Mouse (Mus musculus) ES-Bruce4 (cell line): Measurements from ENCODE around the gene Zfp964. TPM values are rescaled to one million over a fixed set of nuclear protein-coding genes. Genes with fewer than 3 reads are reported as not detected.
"Not testable (repeated sequence)": the region's sequence is repeated elsewhere in the genome, so short reads cannot be mapped to it uniquely, and the experiment has no call there.

Source experiments
- H3K27ac ChIP-seq: 2 replicates; pipeline ENCODE4 v1.5.1; 2012; ENCODE audit warnings: low read length, inconsistent platforms; ENCODE audit not compliant: insufficient read depth
- H3K27me3 ChIP-seq: 2 replicates; pipeline ENCODE4 v1.6.1; 2012; ENCODE audit warnings: mild to moderate bottlenecking, low read length, inconsistent platforms; ENCODE audit not compliant: control insufficient read depth, poor library complexity, insufficient read depth, severe bottlenecking
- H3K36me3 ChIP-seq: 2 replicates; pipeline ENCODE4 v1.6.1; 2012; ENCODE audit warnings: inconsistent platforms, mild to moderate bottlenecking, low read length, moderate library complexity; ENCODE audit not compliant: control insufficient read depth, poor library complexity, insufficient read depth, severe bottlenecking
- H3K4me1 ChIP-seq: one replicate; pipeline ENCODE4 v1.8.1; 2011; ENCODE audit warnings: low read length; ENCODE audit not compliant: control insufficient read depth, insufficient read depth
- H3K4me3 ChIP-seq: 2 replicates; pipeline ENCODE4 v1.5.1; 2011; ENCODE audit warnings: low read depth, mild to moderate bottlenecking, low read length
- H3K9ac ChIP-seq: 2 replicates; pipeline ENCODE4 v1.6.1; 2012; ENCODE audit warnings: low read depth, mild to moderate bottlenecking, inconsistent platforms; ENCODE audit not compliant: poor library complexity, severe bottlenecking
- H3K9me3 ChIP-seq: replicated peaks from 2 replicates; pipeline ENCODE4 v1.6.1; 2012; ENCODE audit warnings: mild to moderate bottlenecking, low read length, inconsistent platforms; ENCODE audit not compliant: control insufficient read depth, poor library complexity, insufficient read depth, severe bottlenecking
- CTCF ChIP-seq: IDR thresholded peaks from one replicate; pipeline ENCODE4 v1.8.1; 2011; ENCODE audit warnings: low read depth, low read length
- EP300 ChIP-seq: IDR thresholded peaks from 2 replicates; pipeline ENCODE4 v1.6.1; 2011; ENCODE audit warnings: low read depth, low read length; ENCODE audit not compliant: insufficient read depth
- POLR2A ChIP-seq: IDR thresholded peaks from one replicate; pipeline ENCODE4 v1.8.1; 2011; ENCODE audit warnings: low read length; ENCODE audit not compliant: insufficient read depth
- polyA plus RNA-seq: library from polyadenylated mRNA; stranded (reverse); fragments of >200 nt; gene quantifications from 2 replicates; pipeline ENCODE4 v1.2.4, GENCODE M21; 2011; ENCODE audit warnings: low read depth; ENCODE audit not compliant: missing spikeins, insufficient read depth, insufficient read length

Gene Zfp964
- polyA plus RNA-seq, 1 experiment: 2.4 TPM

DNA sequence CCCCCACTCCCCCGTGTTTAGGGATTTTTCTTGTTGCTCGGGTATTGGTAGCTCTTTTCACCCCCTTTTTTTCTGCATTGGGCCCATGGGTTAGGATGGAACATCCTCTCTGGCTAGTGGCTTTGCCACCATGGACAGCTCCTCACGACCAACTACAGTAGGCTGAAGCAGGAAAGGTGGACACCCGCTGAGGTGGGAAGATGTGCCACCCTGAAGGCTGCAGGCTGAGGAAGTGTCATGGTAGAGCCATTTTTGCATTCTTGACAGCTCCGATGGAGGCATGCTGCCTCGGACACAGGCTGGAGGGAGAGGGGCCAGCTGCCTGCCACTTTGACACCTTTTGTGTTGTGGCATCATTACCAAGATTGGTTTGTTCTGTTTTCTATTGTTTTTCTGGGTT, 47.5 kb downstream of the Zfp964 start:
- Histone ChIP-seq H3K36me3 (peaks cover 26% of the 10 kb centered on the region), H3K9me3 (peaks cover under 1% of the 10 kb centered on the region; the same call in 1 of the 2 replicates), H3K9ac (no peak overlapping the region), H3K27me3 (no peaks in the 10 kb centered on the region), H3K4me3 (no peak overlapping the region), H3K27ac (no peak overlapping the region), H3K4me1 (no peaks in the 10 kb centered on the region)
- TF ChIP-seq CTCF (no peak), EP300 (no peak), POLR2A (no peak)

GRCm38 (mm10) chr8:69710624-69711023, 56.3 kb downstream of the Zfp964 start, which contains the start of gene Zfp869:
TSS of gene Zfp869 (minus strand) at chr8:69710724.
- not testable (repeated sequence) for H3K27me3 ChIP-seq, H3K9ac ChIP-seq, H3K4me3 ChIP-seq, H3K27ac ChIP-seq, H3K4me1 ChIP-seq
- Histone ChIP-seq H3K9me3 (peaks cover 17% of the 10 kb centered on the region), H3K36me3 (peaks cover 65% of the 10 kb centered on the region)

DNA sequence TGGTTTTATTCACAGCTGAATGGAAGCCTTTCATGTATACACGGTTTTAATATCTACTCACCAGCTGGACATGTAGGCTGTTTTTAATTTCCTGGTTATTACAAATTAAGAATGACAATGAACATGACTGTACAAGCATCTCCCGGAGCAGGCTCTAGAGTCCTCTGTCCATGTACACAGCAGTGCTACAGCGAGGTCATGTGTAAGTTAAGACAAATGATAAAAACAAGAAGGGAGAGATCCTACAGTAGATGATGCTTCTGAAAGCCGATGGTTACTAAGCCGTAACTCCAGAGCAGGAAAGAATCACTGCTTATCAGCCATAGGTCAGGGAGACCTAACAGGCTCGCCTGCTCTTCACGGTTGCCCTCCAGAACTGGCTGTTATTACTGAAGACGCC, 59.2 kb downstream of the Zfp964 start:
- H3K36me3 ChIP-seq: peaks cover 36% of the 10 kb centered on the region
- H3K9me3 ChIP-seq: 0 out of 2 replicates have a peak, but pooled peaks cover 2% of the 10 kb centered on the region
- H3K27ac ChIP-seq: no peak overlapping the region
- TF ChIP-seq CTCF (no peak), EP300 (no peak), POLR2A (no peak)
- no peaks in the 10 kb centered on the region for H3K27me3 ChIP-seq
- no peak overlapping the region for H3K9ac ChIP-seq
- no peaks in the 10 kb centered on the region for H3K4me1 ChIP-seq
- H3K4me3 ChIP-seq: no peak overlapping the region

- peak overlapping the region; percentile 79 for H3K9ac ChIP-seq
- H3K27me3 ChIP-seq: no peaks in the 10 kb centered on the region
- peak overlapping the region; percentile 0 for H3K4me3 ChIP-seq
- TF ChIP-seq CTCF (no peak), EP300 (no peak), POLR2A (no peak)
- H3K36me3 ChIP-seq: peaks cover 19% of the 10 kb centered on the region
- no peaks in the 10 kb centered on the region for H3K4me1 ChIP-seq
- no peak overlapping the region for H3K27ac ChIP-seq
- H3K9me3 ChIP-seq: no peaks in the 10 kb centered on the region
Measured at GRCm38 (mm10) chr8:69715366-69715765, 61.1 kb downstream of the Zfp964 start.

Other genes with a start within 250 kb of the Zfp964 start
- gene Gm9495, start 200.9 kb upstream of the Zfp964 start, polyA plus RNA-seq: not detected in 2 replicates
- gene Gm7697, start 131.5 kb upstream of the Zfp964 start, polyA plus RNA-seq: not detected in 2 replicates
- 16.8 and 21.6 TPM in 2 replicates for gene Zfp868, start 28.9 kb upstream of the Zfp964 start, polyA plus RNA-seq
- 29.1 and 33.7 TPM in 2 replicates for gene Zfp869, start 56.2 kb downstream of the Zfp964 start, polyA plus RNA-seq
- gene Zfp963, start 95.5 kb downstream of the Zfp964 start, polyA plus RNA-seq: 6.5 and 7.0 TPM in 2 replicates
- not detected in 2 replicates for gene Gm20422, start 120.4 kb downstream of the Zfp964 start, polyA plus RNA-seq
- gene Atp13a1, start 136.7 kb downstream of the Zfp964 start, polyA plus RNA-seq: 31.1 and 32.2 TPM in 2 replicates
- 38.3 and 41.1 TPM in 2 replicates for gene Zfp866, start 136.7 kb downstream of the Zfp964 start, polyA plus RNA-seq
- 11.6 and 12.6 TPM in 2 replicates for gene Gmip, start 154.2 kb downstream of the Zfp964 start, polyA plus RNA-seq
- 10.1 and 10.8 TPM in 2 replicates for gene Lpar2, start 167.9 kb downstream of the Zfp964 start, polyA plus RNA-seq
- 22.4 and 26.7 TPM in 2 replicates for gene Pbx4, start 178.0 kb downstream of the Zfp964 start, polyA plus RNA-seq
- gene Cilp2, start 233.2 kb downstream of the Zfp964 start, polyA plus RNA-seq: 0.96 and 1.2 TPM in 2 replicates
- not detected in 2 replicates for gene Tssk6, start 247.7 kb downstream of the Zfp964 start, polyA plus RNA-seq
- 70.5 and 70.8 TPM in 2 replicates for gene Ndufa13, start 248.1 kb downstream of the Zfp964 start, polyA plus RNA-seq
- 3.4 and 4.2 TPM in 2 replicates for gene Yjefn3, start 248.2 kb downstream of the Zfp964 start, polyA plus RNA-seq